Mouse (Mus musculus) left cerebral cortex, postnatal 4 days (tissue): ENCODE measurements at regions not wholly inside any gene's neighbourhood (a gene's known extent, or its start where the extent isn't known, plus 50 kb on each side); places are given as distances from the start of the nearest gene placed in this dataset.

Source experiments
- DNase-seq: peaks from one replicate; pipeline ENCODE4 v3.0.0-alpha.2; 2022
- intact Hi-C: fragments of 180-260 bp; cut with DNase I; formaldehyde crosslinking; loops from one replicate; pipeline ENCODE4 v1.15.1; 2025

- peak; percentile 44 for DNase-seq
- intact Hi-C loops: no loop called here
Observed at GRCm38 (mm10) chr2:28348453-28348852, 98.1 kb upstream of the Ppp1r26 start.

GRCm38 (mm10) chr2:28349911-28350310 is 96.7 kb upstream of the Ppp1r26 start:
- DNase-seq: peak; percentile 24
- intact Hi-C loops: no loop called here

- no peak for DNase-seq
- intact Hi-C loops: no loop called here
Observed at GRCm38 (mm10) chr2:28351445-28351844, 95.2 kb upstream of the Ppp1r26 start.

- intact Hi-C loops: no loop called here
- no peak for DNase-seq
Observed at GRCm38 (mm10) chr2:28352903-28353302, 93.7 kb upstream of the Ppp1r26 start.

GRCm38 (mm10) chr2:28362199-28362598 is 84.4 kb upstream of the Ppp1r26 start:
- intact Hi-C loops: no loop called here
- no peak for DNase-seq

- peak; percentile 36 for DNase-seq
- intact Hi-C loops: no loop called here
Observed at GRCm38 (mm10) chr2:28364623-28365022, 82.0 kb upstream of the Ppp1r26 start.

GRCm38 (mm10) chr2:28365756-28366155 is 80.8 kb upstream of the Ppp1r26 start:
- DNase-seq: no peak
- intact Hi-C loops: no loop called here

GRCm38 (mm10) chr2:28374838-28375237 is 71.8 kb upstream of the Ppp1r26 start:
- peak; percentile 75 for DNase-seq
- intact Hi-C loops: loop anchor here (1.0 kb wide), 1 partner anchor 170 kb away; no protein-coding TSS in a partner anchor

GRCm38 (mm10) chr2:28377948-28378822 is 68.4 kb upstream of the Ppp1r26 start:
- no peak for DNase-seq
- intact Hi-C loops: no loop called here

GRCm38 (mm10) chr2:28382051-28382802 is 64.4 kb upstream of the Ppp1r26 start:
- no peak for DNase-seq
- intact Hi-C loops: no loop called here

- intact Hi-C loops: no loop called here
- no peak for DNase-seq
Observed at GRCm38 (mm10) chr2:28384875-28385274, 61.7 kb upstream of the Ppp1r26 start.

GRCm38 (mm10) chr2:28386784-28387183 is 59.8 kb upstream of the Ppp1r26 start:
- intact Hi-C loops: no loop called here
- DNase-seq: no peak

GRCm38 (mm10) chr2:28387422-28387836 is 59.2 kb upstream of the Ppp1r26 start:
- intact Hi-C loops: no loop called here
- peak; percentile 95 for DNase-seq

- DNase-seq: peak; percentile 60
- intact Hi-C loops: no loop called here
Observed at GRCm38 (mm10) chr2:28387926-28388325, 58.7 kb upstream of the Ppp1r26 start.

GRCm38 (mm10) chr2:28389703-28390102 is 56.9 kb upstream of the Ppp1r26 start:
- intact Hi-C loops: no loop called here

GRCm38 (mm10) chr2:28395391-28395790 is 51.2 kb upstream of the Ppp1r26 start:
- intact Hi-C loops: no loop called here
- DNase-seq: no peak

More at GRCm38 (mm10) chr2:28389703-28390102, 56.9 kb upstream of the Ppp1r26 start:
- DNase-seq: no peak
